ENCODE assay signal across 10 mouse cellular contexts in the genomic region with DNA sequence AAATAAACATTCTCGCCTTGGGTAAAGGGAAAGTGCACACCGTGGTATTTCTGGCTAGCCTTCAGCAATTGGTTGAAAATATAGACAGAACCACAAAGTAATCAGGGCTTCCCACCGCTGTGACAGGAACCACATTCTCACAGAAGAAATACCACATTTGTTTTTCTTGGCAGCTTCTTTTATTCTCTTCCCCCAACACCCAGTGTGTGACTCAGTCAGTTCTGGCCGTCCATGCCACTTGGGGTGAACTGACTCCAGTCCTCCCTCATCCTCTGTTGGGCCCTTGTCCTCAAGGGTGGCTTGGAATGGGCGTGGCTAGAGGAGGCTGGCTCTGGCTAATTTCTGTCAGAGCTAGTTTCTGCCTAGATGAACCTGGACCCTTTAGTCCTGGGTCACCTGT. TPM values are rescaled to one million over a fixed set of nuclear protein-coding genes. Genes with fewer than 3 reads are reported as not detected.
A peak's percentile ranks its signal among the peaks of the same experiment; 100 is the strongest.
DNase-seq lines count a peak whose midpoint lies in the region; ATAC-seq and TF ChIP-seq lines count a peak whose summit lies in the region.
"Had no signal": no experiment of that assay in that cellular context is flagged by ENCODE, and none has a peak within 500 bp of the region (broad histone marks: within the 10 kb centered on the region; RNA-seq: fewer than 3 reads in every experiment).

No protein-coding gene starts in this region.

- peak; percentile 65; the same call in 1 of the 2 replicates for ATAC-seq in limb, embryonic 15.5 days (ENCODE audit: insufficient number of reproducible peaks, low FRiP score, low TSS enrichment, low read depth)
- no peak for ATAC-seq in neural tube, embryonic 15.5 days (ENCODE audit: low FRiP score)

- TF ChIP-seq EP300 in MEL (IDR thresholded peaks at IDR 0.05; ENCODE audit: low read depth in 1 of 2, low read length in 2 of 2), result no peak

- WGBS in heart, embryonic 10.5 days, result 56% methylated on average over 5 of the region's 5 CpGs
- WGBS in limb, embryonic 15.5 days, result 46% methylated on average over 5 of the region's 5 CpGs
- WGBS in neural tube, embryonic 15.5 days, result 58% methylated on average over 5 of the region's 5 CpGs

- no peaks in the 10 kb centered on the region for H3K9me3 ChIP-seq in MEL (replicated peaks; ENCODE audit: insufficient read depth, low read length)
- H3K9me3 ChIP-seq in heart, embryonic 10.5 days, result no peaks in the 10 kb centered on the region
- H3K9me3 ChIP-seq in limb, embryonic 15.5 days, result no peaks in the 10 kb centered on the region
- no peaks in the 10 kb centered on the region for H3K9me3 ChIP-seq in neural tube, embryonic 15.5 days (replicated peaks)

- H3K27me3 ChIP-seq in MEL (ENCODE audit: control insufficient read depth in 1 of 2, insufficient read depth in 2 of 2, low read length in 2 of 2), result no peaks in the 10 kb centered on the region
- H3K27me3 ChIP-seq in heart, embryonic 10.5 days (ENCODE audit: insufficient read depth, poor library complexity, severe bottlenecking), result no peaks in the 10 kb centered on the region
- H3K27me3 ChIP-seq in limb, embryonic 15.5 days, result no peaks in the 10 kb centered on the region
- H3K27me3 ChIP-seq in neural tube, embryonic 15.5 days (replicated peaks), result no peaks in the 10 kb centered on the region

- TF ChIP-seq RAD21 in MEL (IDR thresholded peaks at IDR 0.05; ENCODE audit: low read depth, low read length), result no peak

- H3K27ac ChIP-seq in MEL (ENCODE audit: control insufficient read depth, low read depth, low read length), result no peak overlapping the region
- peak overlapping the region; percentile 62; the same call in 1 of the 2 replicates for H3K27ac ChIP-seq in heart, embryonic 10.5 days
- H3K27ac ChIP-seq in limb, embryonic 15.5 days, result no peak overlapping the region
- no peak overlapping the region for H3K27ac ChIP-seq in neural tube, embryonic 15.5 days (replicated peaks)

- no peaks in the 10 kb centered on the region for H3K79me2 ChIP-seq in MEL (ENCODE audit: control insufficient read depth, insufficient read depth, low read length, poor library complexity)

- H3K4me2 ChIP-seq in limb, embryonic 15.5 days, result no peak overlapping the region
- H3K4me2 ChIP-seq in neural tube, embryonic 15.5 days, result no peak overlapping the region

- no peak overlapping the region for H3K4me3 ChIP-seq in MEL (ENCODE audit: control insufficient read depth in 1 of 2, insufficient read depth in 1 of 2, low read depth in 2 of 2, low read length in 2 of 2)
- H3K4me3 ChIP-seq in heart, embryonic 10.5 days, result no peak overlapping the region
- H3K4me3 ChIP-seq in limb, embryonic 15.5 days, result no peak overlapping the region
- no peak overlapping the region for H3K4me3 ChIP-seq in neural tube, embryonic 15.5 days (replicated peaks)

- H3K9ac ChIP-seq in MEL (ENCODE audit: control insufficient read depth, low read depth, low read length, poor library complexity, severe bottlenecking), result no peak overlapping the region
- H3K9ac ChIP-seq in limb, embryonic 15.5 days, result no peak overlapping the region
- H3K9ac ChIP-seq in neural tube, embryonic 15.5 days (replicated peaks), result no peak overlapping the region

- no peaks in the 10 kb centered on the region for H3K36me3 ChIP-seq in MEL (ENCODE audit: control insufficient read depth in 1 of 2, insufficient read depth in 2 of 2, low read length in 2 of 2)
- no peaks in the 10 kb centered on the region for H3K36me3 ChIP-seq in heart, embryonic 10.5 days
- H3K36me3 ChIP-seq in limb, embryonic 15.5 days, result no peaks in the 10 kb centered on the region
- H3K36me3 ChIP-seq in neural tube, embryonic 15.5 days, result no peaks in the 10 kb centered on the region

- no peak for TF ChIP-seq POLR2A in MEL (IDR thresholded peaks at IDR 0.05; ENCODE audit: control insufficient read depth in 1 of 2, insufficient read depth in 1 of 2, low read depth in 1 of 2, low read length in 2 of 2, poor library complexity in 1 of 2)

- no peak for TF ChIP-seq CTCF in MEL (IDR thresholded peaks at IDR 0.05 in 2 of 3, conservative IDR thresholded peaks at IDR 0.05 in 1 of 3; ENCODE audit: control insufficient read depth in 1 of 3, insufficient read depth in 1 of 3, low read depth in 2 of 3, low read length in 3 of 3, poor library complexity in 1 of 3, severe bottlenecking in 1 of 3)

- peak; percentile 32 for DNase-seq in MEL (ENCODE audit: low read depth, low spot score)
- DNase-seq in T-cell, adult 2 months (ENCODE audit: low spot score), result peak; percentile 19
- no peak for DNase-seq in heart, embryonic 10.5 days (ENCODE audit: low spot score)
- DNase-seq in cerebellum, adult 9-11 months, result no peak
- DNase-seq in left cerebral cortex, adult 18-20 months (ENCODE audit: low spot score in 2 of 2), result no peak
- DNase-seq: embryo, embryonic 11 days; gastrocnemius, postnatal 36 days; thymus, adult 2 months had no signal

- H3K4me1 ChIP-seq in MEL (ENCODE audit: control insufficient read depth in 1 of 2, insufficient read depth in 2 of 2, low read length in 2 of 2), result no peaks in the 10 kb centered on the region
- H3K4me1 ChIP-seq in heart, embryonic 10.5 days, result peaks cover 14% of the 10 kb centered on the region
- H3K4me1 ChIP-seq in limb, embryonic 15.5 days, result peaks cover 6% of the 10 kb centered on the region; the same call in 1 of the 2 replicates
- H3K4me1 ChIP-seq in neural tube, embryonic 15.5 days, result no peaks in the 10 kb centered on the region

TF ChIP-seq in MEL, 35 proteins besides CTCF, POLR2A, EP300 and RAD21:
- TF ChIP-seq RCOR1 (IDR thresholded peaks at IDR 0.05; ENCODE audit: low read depth, low read length) (0 out of 2 replicates have a peak, but pooled peaks have one; percentile 16), TAL1 (IDR thresholded peaks at IDR 0.05; ENCODE audit: low read length) (peak; percentile 45; the same call in 1 of the 2 replicates), TCF12 (IDR thresholded peaks at IDR 0.05; ENCODE audit: low read depth, low read length) (no peak)

RNA-seq across cellular contexts. Expression of gene Gpd1l, which starts 14.6 kb away (rescaled TPM):
- not detected in 2 replicates for total RNA-seq in MEL (2012; rRNA removed)
- not detected for polyA plus RNA-seq in MEL (2012; ENCODE audit: insufficient read depth in 1 of 2, insufficient read length in 2 of 2, low read depth in 1 of 2, low replicate concordance in 2 of 2, missing spikeins in 1 of 2)
- 18.7 and 23.1 TPM in 2 replicates for polyA plus RNA-seq in heart, embryonic 10.5 days (2016; fragmentation: Nextera tagmentation; extraction: Ambion mirVana)
- 10.8 and 12.5 TPM in 2 replicates for polyA plus RNA-seq in limb, embryonic 15.5 days (2015; fragmentation: Nextera tagmentation; extraction: Ambion mirVana)
- 10 to 100 TPM; 83.6 to 91.5 TPM for total RNA-seq in left cerebral cortex, adult 18-20 months (2021)
- 39.8 and 40.8 TPM in 2 replicates for polyA plus RNA-seq in neural tube, embryonic 15.5 days (2015; fragmentation: Nextera tagmentation; extraction: Ambion mirVana)

RNA-seq across cellular contexts. Expression of gene Osbpl10, which starts 30.0 kb away (rescaled TPM):
- not detected in 2 replicates for total RNA-seq in MEL (2012; rRNA removed)
- not detected for polyA plus RNA-seq in MEL (2012; ENCODE audit: insufficient read depth in 1 of 2, insufficient read length in 2 of 2, low read depth in 1 of 2, low replicate concordance in 2 of 2, missing spikeins in 1 of 2)
- polyA plus RNA-seq in heart, embryonic 10.5 days (2016; fragmentation: Nextera tagmentation; extraction: Ambion mirVana), result 1.2 and 1.7 TPM in 2 replicates
- 2.4 and 2.5 TPM in 2 replicates for polyA plus RNA-seq in limb, embryonic 15.5 days (2015; fragmentation: Nextera tagmentation; extraction: Ambion mirVana)
- 10 to 100 TPM; 48.5 to 48.9 TPM for total RNA-seq in left cerebral cortex, adult 18-20 months (2021)
- 3.1 and 8.1 TPM in 2 replicates for polyA plus RNA-seq in neural tube, embryonic 15.5 days (2015; fragmentation: Nextera tagmentation; extraction: Ambion mirVana)

RNA-seq across cellular contexts. Expression of gene Rps27rt, which starts 34.1 kb away (rescaled TPM):
- 152 and 338 TPM in 2 replicates for total RNA-seq in MEL (2012; rRNA removed)
- polyA plus RNA-seq in MEL (2012; ENCODE audit: insufficient read depth in 1 of 2, insufficient read length in 2 of 2, low read depth in 1 of 2, low replicate concordance in 2 of 2, missing spikeins in 1 of 2), result 10 to 100 TPM in 1 of 2 experiments, not detected in 1; 61.8 TPM
- polyA plus RNA-seq in heart, embryonic 10.5 days (2016; fragmentation: Nextera tagmentation; extraction: Ambion mirVana), result 177 and 217 TPM in 2 replicates
- polyA plus RNA-seq in limb, embryonic 15.5 days (2015; fragmentation: Nextera tagmentation; extraction: Ambion mirVana), result 316 and 461 TPM in 2 replicates
- 10 to 100 TPM; 31.5 to 43.7 TPM for total RNA-seq in left cerebral cortex, adult 18-20 months (2021)
- polyA plus RNA-seq in neural tube, embryonic 15.5 days (2015; fragmentation: Nextera tagmentation; extraction: Ambion mirVana), result 186 and 258 TPM in 2 replicates

Comparison
In these comparisons a context has a peak if more than half of its experiments do, and no peak if none do; other contexts are left out.
1. DNase-seq: peak in MEL (single experiment) and T-cell, adult 2 months (single experiment); none in heart, embryonic 10.5 days (single experiment), cerebellum, adult 9-11 months (single experiment) and left cerebral cortex, adult 18-20 months (0 of 2).
2. RNA of gene Gpd1l, which starts 14.6 kb away (polyA plus RNA-seq): 39.8 to 40.8 TPM in neural tube, embryonic 15.5 days, 18.7 to 23.1 TPM in heart, embryonic 10.5 days and 10.8 to 12.5 TPM in limb, embryonic 15.5 days; not detected in MEL; every median in the first group is over 10 times any median in the second.